Mouse (Mus musculus) cortical plate, adult 2 months (tissue): Measurements from ENCODE around the gene Pithd1.

Experiments
- CTCF ChIP-seq: fragments of 200-500 bp; IDR thresholded peaks from 2 replicates; pipeline ENCODE4 v1.5.1; 2011; ENCODE audit warnings: mild to moderate bottlenecking, control low read depth, low read length; ENCODE audit not compliant: insufficient read depth; ENCODE audit errors: extremely low read depth
- POLR2A ChIP-seq: fragments of 200-500 bp; IDR thresholded peaks from 2 replicates; pipeline ENCODE4 v1.6.1; 2011; ENCODE audit warnings: mild to moderate bottlenecking, low read length, control low read depth; ENCODE audit not compliant: insufficient read depth; ENCODE audit errors: extremely low read depth

- TF ChIP-seq POLR2A = no peak
- no peak for TF ChIP-seq CTCF
Measured at GRCm38 (mm10) chr4:136022924-136023323, 35.9 kb upstream of the Pithd1 start.
